Mouse (Mus musculus): Measurements from ENCODE around the gene Hist3h2a.

Hist3h2a gene

DNA sequence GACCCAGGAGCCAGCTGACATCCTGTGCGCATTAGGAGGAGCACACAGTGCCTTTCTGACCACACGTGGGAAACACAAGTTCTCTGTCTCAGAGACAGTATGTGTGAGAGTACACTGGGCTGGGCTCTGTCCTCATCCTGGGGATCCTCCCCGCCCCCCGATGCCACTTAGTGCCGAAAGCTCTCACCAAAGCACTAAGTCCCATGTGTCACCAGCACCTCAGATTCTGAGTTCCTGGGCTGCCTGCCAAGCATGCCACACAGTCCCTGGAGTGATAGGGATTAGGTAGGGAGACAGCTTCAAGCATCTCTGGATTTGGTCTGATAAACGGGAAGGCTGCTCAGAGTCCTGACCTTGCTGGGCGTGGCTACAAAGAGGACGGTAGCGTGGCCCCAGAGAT is 36.3 kb downstream of the Hist3h2a start:
- DNase-seq (ENCODE audit: low spot score in 2 of 2) = no peak

DNA sequence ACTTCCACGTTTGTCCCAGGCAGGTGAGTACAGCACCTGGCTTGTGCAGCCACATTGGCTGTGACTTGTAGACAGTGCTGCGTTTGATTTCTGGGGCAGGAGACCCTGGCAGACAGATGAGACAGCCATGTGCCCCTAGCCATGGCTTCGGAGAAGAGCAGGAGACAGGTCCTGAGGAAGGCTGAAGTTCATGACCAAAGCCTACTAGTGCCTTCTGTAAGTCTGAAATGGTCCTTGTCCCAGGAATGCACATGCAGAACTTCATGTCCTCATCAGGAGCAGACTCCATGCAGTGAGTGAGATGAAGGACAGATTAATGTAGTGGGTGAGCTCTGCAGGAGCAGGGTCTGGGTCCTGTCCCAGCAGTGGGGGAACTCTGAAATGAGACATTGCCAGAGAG is 37.4 kb downstream of the Hist3h2a start:
- DNase-seq (ENCODE audit: low spot score in 2 of 2) = no peak

- DNase-seq (ENCODE audit: low spot score in 2 of 2) = no peak
Observed at GRCm38 (mm10) chr11:58993091-58993670, 38.7 kb downstream of the Hist3h2a start.

DNA sequence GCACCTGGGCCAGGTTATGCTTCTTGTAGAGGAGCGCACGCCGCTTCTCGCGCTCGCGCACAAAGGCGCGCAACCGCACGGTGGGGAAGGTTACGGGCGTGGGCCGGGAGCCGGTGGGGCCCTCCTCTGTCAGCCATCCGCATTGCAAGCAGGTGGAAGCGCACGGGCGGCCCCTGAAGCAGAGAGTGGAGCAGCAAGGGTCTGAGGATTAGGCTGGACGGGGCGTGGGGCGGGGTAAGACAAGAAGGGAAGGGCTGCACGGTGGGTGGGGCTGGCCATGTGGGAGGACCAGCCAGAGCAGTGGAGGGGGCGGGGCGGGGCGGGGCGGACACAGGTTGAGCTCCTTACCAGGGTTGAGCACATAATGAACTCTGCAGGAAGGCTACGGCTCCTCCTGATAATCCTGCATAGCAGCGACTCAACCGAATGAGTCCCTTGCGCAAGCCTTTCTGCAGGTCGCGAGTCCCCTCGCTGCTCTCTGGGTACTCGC is 39.9 kb downstream of the Hist3h2a start:
- no peak for DNase-seq (ENCODE audit: low spot score in 2 of 2)

DNA sequence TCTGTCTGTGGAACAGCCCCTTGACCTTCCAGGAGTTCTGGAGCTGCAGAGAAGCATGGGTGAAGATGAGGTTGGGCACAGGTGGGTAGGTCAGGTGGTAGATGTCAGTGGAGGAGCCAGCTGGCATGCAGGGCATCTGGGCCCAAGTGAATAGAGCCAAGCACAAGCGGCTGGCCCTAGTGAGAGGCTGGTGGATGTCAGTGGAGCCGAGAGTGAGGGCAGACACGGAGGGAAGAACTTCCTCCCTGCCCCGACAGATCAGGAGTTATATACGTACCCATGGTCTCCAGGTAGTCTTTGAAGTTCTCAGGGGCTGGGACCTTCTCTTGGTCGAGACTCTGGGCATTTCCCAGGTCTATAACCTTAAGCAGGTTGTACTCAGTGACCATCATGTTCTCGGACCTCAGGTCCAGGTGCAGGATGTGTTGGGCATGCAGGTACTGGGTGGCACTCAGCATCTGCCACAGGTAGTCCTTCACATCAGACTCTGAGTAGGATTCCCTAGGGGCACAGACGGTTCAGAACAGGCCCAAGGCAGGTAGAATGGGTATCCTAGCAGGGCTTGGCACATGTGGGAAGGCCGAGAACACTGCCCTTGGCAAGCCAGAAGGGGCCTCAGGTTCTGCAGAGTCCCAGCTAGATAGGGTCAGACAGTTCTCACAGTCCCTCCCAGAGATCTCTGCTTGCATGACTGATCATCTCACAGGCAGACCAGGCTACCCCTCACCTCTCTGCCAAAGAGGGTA is 40.7 kb downstream of the Hist3h2a start:
- DNase-seq (ENCODE audit: low spot score in 2 of 2) = no peak

GRCm38 (mm10) chr11:58995807-58996370 is 41.4 kb downstream of the Hist3h2a start:
- DNase-seq (ENCODE audit: low spot score in 2 of 2) = peak in 1 of 2 experiments; percentile 54

DNA sequence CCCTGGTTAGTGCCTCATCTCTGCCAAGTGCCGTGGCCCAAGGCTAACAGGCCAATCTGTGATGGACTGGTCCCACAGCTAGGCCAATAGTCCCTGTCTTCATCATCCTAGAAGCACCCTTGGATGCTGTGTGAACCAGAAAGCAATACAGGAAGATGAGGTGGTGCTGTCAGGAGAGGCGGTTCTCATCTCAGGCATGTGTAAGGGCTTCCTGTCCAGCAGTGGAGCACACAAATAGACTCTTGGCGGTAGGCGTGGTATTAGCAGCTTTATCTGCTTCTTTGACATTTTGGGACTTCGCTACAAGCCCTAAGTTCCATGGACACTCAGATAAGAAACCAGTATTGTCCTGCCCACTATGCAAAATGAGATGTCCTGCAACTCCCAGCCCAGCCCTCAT is 43.1 kb downstream of the Hist3h2a start:
- DNase-seq (ENCODE audit: low spot score in 2 of 2) = no peak

DNA sequence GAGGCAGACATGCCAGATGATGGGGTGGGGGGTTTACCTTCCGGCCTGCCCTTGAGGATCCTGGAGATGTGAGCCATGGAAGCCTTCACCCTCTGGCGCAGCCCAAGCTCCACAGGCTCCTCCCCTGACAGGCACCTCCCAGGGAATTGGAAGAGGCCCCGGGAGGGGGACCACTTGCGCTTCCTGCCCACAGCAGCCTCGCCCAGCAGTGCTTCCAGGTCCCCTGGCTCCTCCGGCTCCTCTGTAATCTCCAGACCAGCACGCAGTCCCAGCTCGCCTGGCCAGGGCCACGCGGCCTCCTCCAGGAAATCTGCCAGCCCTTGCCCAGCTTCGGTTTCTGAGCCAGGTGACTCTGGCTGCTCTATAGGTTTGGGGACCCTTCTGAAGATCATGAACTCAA is 44.7 kb downstream of the Hist3h2a start:
- DNase-seq (ENCODE audit: low spot score in 2 of 2) = no peak

- DNase-seq (ENCODE audit: low spot score in 2 of 2) = no peak
Observed at GRCm38 (mm10) chr11:58999830-59000229, 45.3 kb downstream of the Hist3h2a start.

DNA sequence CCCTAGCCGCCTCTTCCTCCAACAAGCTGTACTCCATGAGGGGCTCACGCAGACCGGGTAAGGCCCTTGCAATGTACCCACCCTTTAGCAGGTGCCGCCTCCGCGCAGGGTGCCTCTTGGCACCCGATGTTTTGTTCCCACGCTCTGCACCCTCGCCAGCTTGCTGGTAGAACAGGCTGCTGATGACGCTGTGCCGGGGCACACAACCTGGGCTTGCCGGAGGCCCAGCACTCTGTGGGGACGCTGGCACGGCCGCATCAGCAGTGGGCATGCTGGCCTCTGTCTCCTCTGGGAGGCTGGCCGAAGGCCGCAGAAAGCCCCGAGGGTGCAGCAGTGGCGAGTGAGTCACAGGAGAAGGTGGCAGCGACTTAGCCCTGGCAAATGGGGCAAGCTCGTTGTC is 46.1 kb downstream of the Hist3h2a start:
- DNase-seq (ENCODE audit: low spot score in 2 of 2) = peak in 1 of 2 experiments; percentile 49

DNA sequence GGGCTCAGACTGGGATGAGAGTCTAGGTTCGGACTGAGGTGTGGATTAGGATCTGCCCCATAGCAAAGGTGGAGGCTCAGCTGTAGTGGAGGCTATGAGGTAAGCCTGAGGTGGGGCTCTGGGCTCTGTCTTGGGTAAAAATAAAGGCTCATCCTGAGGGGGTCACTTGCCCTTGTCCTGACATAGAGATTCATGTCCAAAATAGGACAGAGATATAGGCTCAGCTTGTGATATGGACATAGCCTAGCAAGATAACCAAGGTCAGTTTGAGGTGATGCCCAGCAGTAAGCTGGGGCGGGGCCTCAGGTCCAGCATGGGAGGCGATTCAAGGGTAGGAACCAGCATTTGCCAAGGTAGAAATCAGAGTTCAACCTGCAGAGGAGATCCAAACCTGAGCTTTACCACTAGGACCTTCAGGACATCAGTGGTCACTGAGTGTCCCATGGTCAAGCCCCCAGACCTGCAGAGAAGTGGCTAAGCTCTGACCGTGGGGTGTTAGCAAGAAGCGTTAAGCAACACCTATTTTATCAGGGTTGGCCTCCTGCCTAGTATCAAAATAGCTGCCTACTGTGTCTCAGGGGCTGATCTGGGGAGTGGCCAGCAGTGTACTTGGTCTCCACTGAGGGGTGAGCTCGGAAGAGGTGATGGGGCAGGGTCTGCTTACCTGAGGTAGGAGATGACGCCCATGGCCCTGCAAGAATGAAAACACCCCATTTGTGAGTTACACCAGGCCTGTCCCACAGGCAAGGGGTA is 48.0 kb downstream of the Hist3h2a start:
- no peak for DNase-seq (ENCODE audit: low spot score in 2 of 2)
